Mouse (Mus musculus): ENCODE results near the gene Dis3.

DNA sequence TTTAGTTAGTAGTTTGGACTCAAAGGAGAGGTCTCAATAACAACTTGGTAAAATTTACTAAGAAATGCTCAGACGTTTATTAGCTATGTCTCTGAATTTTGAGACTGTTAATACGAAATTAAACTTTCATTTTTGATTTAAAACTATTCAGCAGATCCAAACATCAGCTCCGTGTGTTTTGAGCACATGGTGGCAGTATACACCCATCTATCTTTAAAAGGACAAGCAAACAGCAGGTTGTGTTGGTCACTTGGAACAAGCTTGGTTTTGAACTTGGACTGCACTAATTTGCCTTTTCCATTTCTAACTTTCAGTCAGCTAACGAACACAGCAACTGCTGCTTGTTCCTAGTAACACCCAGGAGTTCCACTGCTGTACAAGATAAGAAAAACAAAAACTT, 18.0 kb upstream of the Dis3 start:
- TF ChIP-seq GATA1 (IDR thresholded peaks at IDR 0.05; ENCODE audit: borderline replicate concordance, low read length), result no peak
- TF ChIP-seq FLI1 (IDR thresholded peaks at IDR 0.05; ENCODE audit: low read length), result no peak

Data from megakaryocyte, embryonic 14.5 days (primary cell).